Mouse (Mus musculus) MEL (cell line): ENCODE measurements around the gene Spata17.

ENCODE experiments used
- CTCF ChIP-seq, 3 experiments: IDR thresholded peaks in 2 of 3; conservative IDR thresholded peaks in 1 of 3; 2 replicates each; pipeline ENCODE4 v1.5.1; 2011 to 2012; ENCODE audit warnings: low read length in 3 of 3, low read depth in 2 of 3, mild to moderate bottlenecking in 2 of 3, improper control_type of control experiment in 1 of 3, inconsistent platforms in 1 of 3, mixed read lengths in 1 of 3, moderate library complexity in 1 of 3; ENCODE audit not compliant: control insufficient read depth in 1 of 3, insufficient read depth in 1 of 3, poor library complexity in 1 of 3, severe bottlenecking in 1 of 3
- E2F4 ChIP-seq: IDR thresholded peaks from 2 replicates; pipeline ENCODE4 v1.6.1; 2011; ENCODE audit warnings: low read depth, low read length, improper control_type of control experiment, borderline replicate concordance
- EP300 ChIP-seq, 2 experiments: IDR thresholded peaks; 2 replicates each; pipeline ENCODE4 v1.6.1; 2011; ENCODE audit warnings: improper control_type of control experiment in 2 of 2, low read length in 2 of 2, low read depth in 1 of 2, mild to moderate bottlenecking in 1 of 2
- HCFC1 ChIP-seq: IDR thresholded peaks from 2 replicates; pipeline ENCODE4 v1.6.1; 2012; ENCODE audit warnings: low read depth, mild to moderate bottlenecking, inconsistent platforms, low read length, improper control_type of control experiment, moderate library complexity
- POLR2A ChIP-seq, 2 experiments: IDR thresholded peaks; 2 replicates each; pipeline ENCODE4 v1.6.1; 2011 to 2012; ENCODE audit warnings: low read length in 2 of 2, mild to moderate bottlenecking in 2 of 2, control low read depth in 1 of 2, improper control_type of control experiment in 1 of 2, low read depth in 1 of 2, moderate library complexity in 1 of 2; ENCODE audit not compliant: control insufficient read depth in 1 of 2, insufficient read depth in 1 of 2, poor library complexity in 1 of 2
- POLR2AphosphoS2 ChIP-seq: IDR thresholded peaks from 2 replicates; pipeline ENCODE4 v1.6.1; 2011; ENCODE audit warnings: low read length, improper control_type of control experiment
- TBP ChIP-seq: IDR thresholded peaks from 2 replicates; pipeline ENCODE4 v1.8.0; 2011; ENCODE audit warnings: low read depth, low read length, improper control_type of control experiment
- UBTF ChIP-seq: IDR thresholded peaks from 2 replicates; pipeline ENCODE4 v1.6.1; 2012; ENCODE audit warnings: low read depth, mild to moderate bottlenecking, inconsistent platforms, low read length, improper control_type of control experiment, moderate library complexity, borderline replicate concordance; ENCODE audit not compliant: insufficient read depth
- ZMIZ1 ChIP-seq: IDR thresholded peaks from 2 replicates; pipeline ENCODE4 v1.6.1; 2012; ENCODE audit warnings: low read depth, mild to moderate bottlenecking, inconsistent platforms, low read length, improper control_type of control experiment, moderate library complexity

- no peak for TF ChIP-seq EP300 (IDR thresholded peaks at IDR 0.05; ENCODE audit: low read depth in 1 of 2, low read length in 2 of 2)
- TF ChIP-seq ZMIZ1 = no peak
- no peak for TF ChIP-seq POLR2AphosphoS2
- TF ChIP-seq POLR2A (IDR thresholded peaks at IDR 0.05; ENCODE audit: control insufficient read depth in 1 of 2, insufficient read depth in 1 of 2, low read depth in 1 of 2, low read length in 2 of 2, poor library complexity in 1 of 2) = no peak
- TF ChIP-seq TBP = no peak
- TF ChIP-seq UBTF = no peak
- TF ChIP-seq CTCF (IDR thresholded peaks at IDR 0.05 in 2 of 3, conservative IDR thresholded peaks at IDR 0.05 in 1 of 3; ENCODE audit: control insufficient read depth in 1 of 3, insufficient read depth in 1 of 3, low read depth in 2 of 3, low read length in 3 of 3, poor library complexity in 1 of 3, severe bottlenecking in 1 of 3) = no peak
- TF ChIP-seq E2F4 = no peak
- TF ChIP-seq HCFC1 = no peak
These were observed 175.5 kb downstream of the Spata17 start for GRCm38 (mm10) chr1:187039801-187040200.
